Mouse (Mus musculus) left cerebral cortex, postnatal 36 days (tissue): Measurements from ENCODE around the gene Pi4k2a. TPM values are rescaled to one million over a fixed set of nuclear protein-coding genes. Genes with fewer than 3 reads are reported as not detected.

Source experiments
- DNase-seq, 2 experiments: peaks; one replicate each; pipeline ENCODE4 v3.0.0; 2021 to 2022; ENCODE audit warnings: low spot score in 2 of 2, mixed read lengths in 1 of 2
- intact Hi-C: fragments of 180-260 bp; cut with DNase I; formaldehyde crosslinking; loops from one replicate; pipeline ENCODE4 v1.15.1; 2025
- total RNA-seq, 2 experiments: library from RNA; stranded (reverse); gene quantifications; 2 replicates each; pipeline ENCODE4 v1.2.3; 2021

Gene Pi4k2a
- total RNA-seq, 2 experiments from 2014 or later = 63.6 to 72.2 TPM

- intact Hi-C loops = no loop called here
- DNase-seq = peak; percentile 96 to 98
Measured at GRCm38 (mm10) chr19:42128787-42129508, 38.7 kb downstream of the Pi4k2a start, which contains the start of gene Avpi1. Avpi1 (minus strand) TSS chr19:42129059.

- DNase-seq = no peak
- intact Hi-C loops = no loop called here
Measured at GRCm38 (mm10) chr19:42129509-42130293, 39.4 kb downstream of the Pi4k2a start.

- intact Hi-C loops = no loop called here
- DNase-seq = no peak
Measured at GRCm38 (mm10) chr19:42130294-42130606, 40.0 kb downstream of the Pi4k2a start.

GRCm38 (mm10) chr19:42131101-42131500, 40.8 kb downstream of the Pi4k2a start:
- no peak for DNase-seq
- intact Hi-C loops = no loop called here

- intact Hi-C loops = no loop called here
- DNase-seq = no peak
Measured at GRCm38 (mm10) chr19:42135070-42135469, 44.8 kb downstream of the Pi4k2a start.

- intact Hi-C loops = no loop called here
Measured at GRCm38 (mm10) chr19:42136126-42136525, 45.9 kb downstream of the Pi4k2a start.

GRCm38 (mm10) chr19:42137167-42137672, 47.0 kb downstream of the Pi4k2a start:
- intact Hi-C loops = no loop called here
- DNase-seq = no peak

More at GRCm38 (mm10) chr19:42136126-42136525, 45.9 kb downstream of the Pi4k2a start:
- no peak for DNase-seq

GRCm38 (mm10) chr19:42138517-42139285, 48.4 kb downstream of the Pi4k2a start:
- intact Hi-C loops = no loop called here
- DNase-seq = no peak

- intact Hi-C loops = no loop called here
- DNase-seq = no peak
Measured at GRCm38 (mm10) chr19:42139724-42140517, 49.7 kb downstream of the Pi4k2a start.

GRCm38 (mm10) chr19:42141998-42142397, 51.7 kb downstream of the Pi4k2a start:
- no peak for DNase-seq
- intact Hi-C loops = no loop called here

- intact Hi-C loops = no loop called here
- DNase-seq = no peak
Measured at GRCm38 (mm10) chr19:42142757-42143156, 52.5 kb downstream of the Pi4k2a start.

- DNase-seq = no peak
- intact Hi-C loops = loop anchor here (2.0 kb wide), 1 partner anchor 23 kb away; no protein-coding TSS in a partner anchor
Measured at GRCm38 (mm10) chr19:42144067-42144466, 53.8 kb downstream of the Pi4k2a start.

GRCm38 (mm10) chr19:42144541-42145167, 54.4 kb downstream of the Pi4k2a start:
- intact Hi-C loops = loop anchor here (2.0 to 5.0 kb wide), 2 partner anchors 22 to 107 kb away; partner anchors contain the start of gene Ankrd2
- DNase-seq = peak; percentile 80 to 82

GRCm38 (mm10) chr19:42145210-42145609, 54.9 kb downstream of the Pi4k2a start:
- intact Hi-C loops = loop anchor here (2.0 to 5.0 kb wide), 2 partner anchors 22 to 108 kb away; partner anchors contain the start of gene Ankrd2
- DNase-seq = no peak

- intact Hi-C loops = loop anchor here (2.0 to 5.0 kb wide), 2 partner anchors 21 to 108 kb away; partner anchors contain the start of gene Ankrd2
- DNase-seq = no peak
Measured at GRCm38 (mm10) chr19:42145731-42146130, 55.5 kb downstream of the Pi4k2a start.

- no peak for DNase-seq
- intact Hi-C loops = loop anchor here (5.0 kb wide), 1 partner anchor 109 kb away; the partner anchor contains the start of gene Ankrd2
Measured at GRCm38 (mm10) chr19:42146276-42147010, 56.2 kb downstream of the Pi4k2a start.

- DNase-seq = peak in 1 of 2 experiments; percentile 57
- intact Hi-C loops = loop anchor here (5.0 kb wide), 1 partner anchor 110 kb away; the partner anchor contains the start of gene Ankrd2
Measured at GRCm38 (mm10) chr19:42147170-42147768, 57.0 kb downstream of the Pi4k2a start, which contains the start of gene Marveld1. Marveld1 (plus strand) TSS chr19:42147400.
